Mouse (Mus musculus) urinary bladder, postnatal 36 days (tissue): ENCODE data around the gene Utrn.
"Not testable (repeated sequence)": the region's sequence is repeated elsewhere in the genome, so short reads cannot be mapped to it uniquely, and the experiment has no call there.

Experiments
- DNase-seq, 2 experiments: peaks; one replicate each; pipeline ENCODE4 v3.0.0; 2022; ENCODE audit warnings: low spot score in 2 of 2, mixed read lengths in 1 of 2

The Utrn gene

DNA sequence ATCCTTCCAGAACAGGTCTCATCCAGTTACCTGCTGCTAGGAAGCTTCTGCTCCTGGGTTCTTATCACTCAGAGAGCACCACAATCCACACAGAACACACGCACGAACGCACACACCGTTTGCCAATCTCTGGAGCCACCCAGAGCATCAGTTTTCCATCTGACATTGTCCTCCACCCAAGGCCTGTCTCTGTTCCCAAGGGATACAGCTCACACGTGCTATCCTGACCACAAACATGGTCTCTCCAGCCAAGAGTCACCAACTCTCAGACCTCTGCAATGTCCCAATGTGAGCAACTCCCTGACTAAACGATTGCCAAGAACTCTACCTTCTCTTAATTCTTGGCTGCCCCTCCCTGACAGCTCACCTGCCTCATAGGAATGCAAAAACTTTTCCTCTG lies 172.5 kb downstream of the Utrn start:
- no peak for DNase-seq

DNA sequence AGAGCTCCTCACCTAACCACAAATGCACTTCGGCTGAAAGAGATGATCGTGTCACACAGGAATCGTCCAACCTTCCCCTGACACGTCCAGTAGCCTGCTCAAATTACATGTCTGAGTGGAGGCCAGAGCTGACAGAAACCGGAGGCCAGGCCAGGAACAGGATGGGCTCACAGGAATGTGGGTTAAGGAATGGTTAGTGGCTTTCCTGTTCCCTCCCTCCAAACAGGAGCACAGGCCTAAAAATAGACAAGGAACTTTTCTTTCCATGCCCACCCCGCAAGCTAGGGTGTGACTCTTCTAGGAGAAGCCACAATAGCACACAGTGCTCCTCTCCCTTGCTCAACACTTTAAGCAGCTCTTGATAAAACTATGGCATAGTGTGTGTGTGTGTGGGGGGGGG lies 174.4 kb downstream of the Utrn start:
- no peak for DNase-seq

- DNase-seq: peak; percentile 50 to 70
Measured at GRCm38 (mm10) chr10:12690601-12691000, 178.6 kb downstream of the Utrn start.

- no peak for DNase-seq
Measured at GRCm38 (mm10) chr10:12685683-12686082, 183.5 kb downstream of the Utrn start.

DNA sequence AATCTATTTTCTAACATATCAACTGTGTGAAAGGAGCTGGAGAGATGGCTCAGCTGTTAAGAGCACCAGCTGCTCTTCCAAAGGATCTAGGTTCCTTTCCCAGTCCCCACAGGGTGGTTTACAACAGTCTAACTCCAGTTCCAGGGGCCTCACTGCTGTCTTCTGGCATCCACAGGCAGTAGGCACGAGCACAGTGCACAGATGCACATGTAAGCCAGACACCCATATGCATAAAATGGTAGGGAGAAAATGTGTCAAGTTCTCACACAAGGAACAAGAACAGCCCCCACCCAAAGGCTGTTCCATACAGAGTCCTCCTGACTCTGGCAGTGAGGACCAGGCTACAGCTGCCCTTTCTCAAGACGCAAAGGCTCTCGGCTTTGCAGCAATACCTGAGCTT lies 185.1 kb downstream of the Utrn start:
- no peak for DNase-seq

- DNase-seq: no peak
Measured at GRCm38 (mm10) chr10:12673309-12673708, 195.9 kb downstream of the Utrn start.

- DNase-seq: no peak
Measured at GRCm38 (mm10) chr10:12671608-12672007, 197.6 kb downstream of the Utrn start.

DNA sequence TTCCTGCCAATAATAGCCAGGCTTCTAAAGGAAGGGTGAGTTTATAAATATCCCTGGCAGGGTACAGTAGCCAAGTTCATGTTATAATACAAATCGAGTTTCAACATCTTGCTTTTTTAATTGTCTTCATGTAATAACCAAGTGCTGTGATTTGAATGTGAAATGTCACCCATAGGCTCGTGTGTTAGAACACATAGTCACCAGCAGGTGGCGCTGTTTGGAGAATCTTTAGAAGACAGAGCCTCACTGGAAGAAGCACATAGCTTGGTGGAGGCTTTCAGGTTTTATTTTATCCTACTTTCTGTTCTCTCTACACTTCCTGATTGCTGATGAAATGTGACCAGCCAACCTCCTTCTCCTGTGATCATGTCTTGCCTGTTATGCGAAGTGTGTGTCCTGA lies 207.1 kb downstream of the Utrn start:
- no peak for DNase-seq

GRCm38 (mm10) chr10:12658023-12658744 lies 211.0 kb downstream of the Utrn start:
- no peak for DNase-seq

- DNase-seq: no peak
Measured at GRCm38 (mm10) chr10:12652988-12653387, 216.2 kb downstream of the Utrn start.

GRCm38 (mm10) chr10:12646119-12646518 lies 223.0 kb downstream of the Utrn start:
- DNase-seq: no peak

- no peak for DNase-seq
Measured at GRCm38 (mm10) chr10:12643336-12643735, 225.8 kb downstream of the Utrn start.

DNA sequence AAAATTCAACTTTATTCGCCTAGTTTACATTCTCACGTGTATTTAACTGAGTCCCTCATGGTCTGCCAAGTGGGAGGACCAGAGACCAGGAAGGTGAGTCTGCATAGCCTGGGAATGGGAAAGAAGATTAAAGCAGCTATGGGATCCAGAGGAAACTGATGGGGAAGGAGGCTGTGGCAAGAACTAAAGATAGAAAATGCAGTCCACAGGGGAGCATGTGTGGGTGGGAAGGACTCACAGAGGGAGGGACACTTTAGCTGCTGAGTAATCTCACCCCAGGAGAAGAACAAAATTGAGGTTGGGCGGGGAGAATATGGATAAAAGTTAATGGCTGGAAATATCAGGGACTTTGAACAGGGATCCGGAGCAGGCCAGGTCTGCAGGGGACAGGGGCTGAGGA lies 229.5 kb downstream of the Utrn start:
- DNase-seq: no peak

DNA sequence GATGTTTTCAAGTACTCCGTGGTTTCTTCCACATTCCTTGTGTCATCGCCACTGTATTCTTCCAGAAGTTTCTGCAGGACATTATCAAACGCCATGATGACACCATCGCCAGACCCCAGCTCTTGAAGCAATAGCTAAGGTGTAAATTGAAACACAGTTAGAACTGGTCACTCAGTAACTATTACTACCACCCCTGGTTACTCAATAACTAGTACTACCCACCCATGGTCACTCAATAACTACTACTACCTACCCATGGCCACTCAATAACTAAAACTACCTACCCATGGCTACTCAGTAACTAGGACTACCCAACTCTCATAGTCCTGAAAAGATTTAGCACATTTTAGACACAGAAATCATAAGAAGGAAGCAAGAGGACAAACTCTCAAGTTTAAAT lies 235.2 kb downstream of the Utrn start:
- DNase-seq: no peak

DNA sequence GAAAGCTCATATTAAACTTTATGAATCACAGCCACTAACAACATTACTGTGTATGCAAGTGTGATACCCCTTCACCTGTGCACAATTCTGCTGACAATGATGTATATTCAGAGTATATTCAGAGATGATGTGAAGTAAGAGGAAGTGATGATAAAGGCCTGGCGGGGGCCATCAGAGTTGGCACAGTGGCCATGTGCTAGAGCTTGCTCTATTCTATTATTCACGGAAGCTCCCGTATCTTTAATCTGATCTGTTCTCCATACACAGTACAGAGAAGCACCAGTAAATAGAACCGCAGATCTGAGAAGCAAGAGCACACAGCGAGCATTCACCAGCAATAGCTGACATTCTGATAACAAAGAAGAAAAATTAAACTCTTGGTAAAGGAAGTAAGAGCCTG lies 238.2 kb downstream of the Utrn start:
- no peak for DNase-seq

DNA sequence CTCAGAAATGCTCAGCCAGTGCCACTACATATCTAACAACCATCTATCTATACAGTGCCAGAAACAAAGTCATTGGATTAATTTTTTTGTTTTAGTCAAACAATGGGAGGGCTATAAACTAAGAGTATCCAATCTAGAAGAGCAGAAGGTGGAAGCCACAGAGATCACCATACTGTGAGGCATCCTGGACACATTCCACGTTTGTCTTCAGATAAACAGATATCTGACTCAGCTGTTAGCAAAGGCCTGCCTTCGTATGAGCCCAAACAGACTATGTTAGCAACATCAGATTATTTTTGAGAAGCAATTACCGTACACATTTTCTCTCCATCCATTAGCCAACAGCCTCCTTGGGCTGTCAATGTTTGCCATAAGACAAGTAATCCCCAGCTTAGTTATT lies 250.8 kb downstream of the Utrn start:
- DNase-seq: no peak

- DNase-seq: no peak
Measured at GRCm38 (mm10) chr10:12615723-12616122, 253.4 kb downstream of the Utrn start.

- DNase-seq: no peak
Measured at GRCm38 (mm10) chr10:12614465-12615199, 254.5 kb downstream of the Utrn start.

GRCm38 (mm10) chr10:12612235-12612863 lies 256.8 kb downstream of the Utrn start:
- no peak for DNase-seq

DNA sequence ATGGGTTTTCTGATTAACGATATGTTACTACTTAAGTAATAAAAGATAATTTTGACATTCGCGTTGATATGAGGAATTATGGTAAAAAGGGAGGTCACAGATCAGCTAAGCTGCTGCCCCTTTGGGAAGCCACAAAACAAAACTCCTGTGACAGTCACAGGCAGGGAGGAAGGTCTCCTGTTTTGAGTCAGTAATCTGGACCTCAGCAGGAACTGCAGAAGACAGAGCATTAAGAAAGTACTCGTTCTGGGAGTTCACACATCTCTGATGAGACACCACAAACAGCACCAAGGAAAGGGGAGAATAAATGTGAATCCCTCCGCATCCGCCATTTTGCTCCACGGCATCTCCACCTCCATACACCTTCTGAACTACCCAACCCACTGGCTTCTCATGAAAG lies 259.3 kb downstream of the Utrn start:
- DNase-seq: no peak

DNA sequence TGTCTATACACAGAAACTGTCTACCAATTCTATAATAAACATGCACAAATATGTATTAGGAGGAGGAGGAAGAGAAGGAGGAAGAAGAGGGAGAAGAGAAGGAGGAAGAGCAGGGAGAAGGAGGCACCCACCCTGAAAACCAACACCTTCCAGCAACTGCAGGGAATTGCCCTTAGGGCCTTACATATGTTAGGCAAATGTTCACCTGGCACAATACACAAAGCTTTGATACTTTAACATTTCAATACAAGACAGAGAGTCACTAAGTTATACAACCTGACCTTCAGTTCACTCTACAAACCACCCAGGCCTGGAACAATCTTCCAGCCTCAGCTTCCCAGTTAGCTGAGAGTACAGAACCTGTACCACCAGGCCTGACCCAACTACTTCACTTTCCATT lies 260.5 kb downstream of the Utrn start:
- DNase-seq: no peak

DNA sequence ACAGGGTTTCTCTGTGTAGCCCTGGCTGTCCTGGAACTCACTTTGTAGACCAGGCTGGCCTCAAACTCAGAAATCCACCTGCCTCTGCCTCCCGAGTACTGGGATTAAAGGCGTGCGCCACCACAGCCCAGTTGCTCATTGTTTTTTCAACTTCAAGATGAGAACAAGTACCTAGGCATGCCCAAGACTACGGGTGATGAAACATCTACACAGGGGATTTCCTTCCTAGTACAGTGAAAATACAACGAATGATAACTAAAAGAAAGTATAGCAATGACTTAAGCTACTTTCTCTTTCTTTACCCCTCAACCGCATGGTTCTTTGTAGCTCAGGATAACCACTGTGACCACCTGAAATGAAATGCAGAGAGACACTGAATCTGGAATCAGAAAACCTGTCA lies 262.0 kb downstream of the Utrn start:
- DNase-seq: not testable (repeated sequence)

DNA sequence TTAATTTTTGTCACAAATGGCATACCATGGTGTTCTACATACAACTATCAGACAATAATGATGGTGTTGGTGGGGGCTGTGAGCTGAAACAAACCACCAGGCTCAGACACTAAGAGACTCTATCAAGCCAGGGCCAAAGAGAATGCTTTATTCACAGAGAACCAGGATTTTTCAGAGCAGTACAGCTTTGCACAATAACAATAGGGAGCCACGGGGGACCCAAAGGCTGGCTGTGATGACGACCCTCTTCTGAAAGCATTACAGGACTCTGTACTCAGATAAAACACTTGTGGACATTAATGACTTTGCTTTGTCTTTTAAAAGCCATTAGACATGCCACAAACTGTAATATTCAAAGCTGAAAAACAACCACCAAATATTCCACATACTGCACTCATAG lies 273.8 kb downstream of the Utrn start:
- DNase-seq: no peak
